Mouse (Mus musculus) WW6 (cell line): ENCODE measurements around the gene Fgfr4.

Experiments used
- DNase-seq: peaks from one replicate; pipeline ENCODE4 v3.0.0-alpha.2; 2013; ENCODE audit warnings: low read depth, low spot score

Gene Fgfr4

DNA sequence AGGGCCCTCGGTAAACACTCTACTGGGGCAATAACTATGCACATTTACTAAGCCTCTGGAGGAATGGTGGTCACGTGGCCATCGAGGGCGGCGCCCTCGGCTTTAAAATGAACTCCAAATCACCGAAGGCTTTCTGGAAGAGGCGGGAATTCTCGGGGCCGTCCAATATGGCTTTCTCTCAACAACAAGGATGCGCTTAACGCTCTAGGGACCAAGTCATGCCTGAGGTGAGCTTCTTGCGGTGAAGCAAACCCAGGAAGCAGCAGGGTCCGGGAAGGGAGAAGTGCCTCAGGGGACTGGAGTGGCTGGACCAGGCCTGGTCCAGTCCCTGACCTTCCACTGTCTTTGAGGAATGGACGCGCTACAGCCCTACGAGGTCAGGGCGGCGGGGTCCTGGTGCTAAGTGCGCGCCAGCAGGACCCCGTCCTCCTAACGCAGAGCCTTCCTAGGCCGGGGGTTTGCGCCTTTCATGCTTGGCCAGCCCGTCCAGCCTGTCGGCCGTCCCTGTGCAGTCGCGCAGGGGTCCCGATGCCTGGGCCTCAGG is 57.3 kb downstream of the Fgfr4 start, which contains the start of gene Nsd1:
TSS of gene Nsd1 (plus strand) at position 134 of the 544 bp plus-strand sequence.
- peak; percentile 40 for DNase-seq

DNA sequence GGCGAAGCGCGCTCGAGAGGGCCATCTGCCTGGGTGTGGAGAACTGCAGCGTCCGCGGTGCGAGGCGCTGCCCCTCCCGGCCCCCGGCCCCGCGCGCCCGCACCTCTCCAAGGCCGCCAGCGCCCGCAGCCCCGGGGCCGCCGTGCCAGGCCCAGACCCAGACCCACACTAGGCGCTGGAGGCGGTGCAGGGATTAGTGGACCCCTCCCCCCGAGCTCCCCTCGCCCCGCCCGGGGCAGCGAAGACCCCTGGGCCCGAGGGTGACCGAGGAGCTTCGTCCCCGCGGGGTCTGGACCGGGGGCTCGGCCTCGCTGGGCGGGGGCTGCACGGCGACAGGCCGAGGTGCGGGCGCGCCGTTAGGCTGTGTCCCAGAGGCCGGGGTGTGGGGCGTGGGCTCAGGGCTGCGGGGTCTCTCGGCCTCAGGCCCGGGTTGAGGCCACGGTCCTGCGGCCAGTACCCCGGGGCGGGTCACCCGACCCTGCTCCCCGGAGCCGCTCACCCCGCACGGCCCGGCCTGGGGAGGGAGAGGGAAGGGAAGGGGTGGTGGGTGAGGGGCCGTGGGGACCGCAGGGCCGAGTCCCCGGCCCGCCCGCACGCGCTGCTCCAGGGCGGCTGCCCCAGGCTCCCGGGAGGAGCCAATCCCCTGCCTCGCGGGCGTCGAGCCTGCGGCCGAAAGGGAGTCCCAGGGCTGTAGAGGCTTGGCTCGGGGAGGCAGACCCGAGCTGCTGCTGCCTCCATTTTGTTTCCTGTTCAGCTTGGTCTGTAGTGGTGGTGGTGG is 57.9 kb downstream of the Fgfr4 start:
- peak; percentile 22 for DNase-seq

DNA sequence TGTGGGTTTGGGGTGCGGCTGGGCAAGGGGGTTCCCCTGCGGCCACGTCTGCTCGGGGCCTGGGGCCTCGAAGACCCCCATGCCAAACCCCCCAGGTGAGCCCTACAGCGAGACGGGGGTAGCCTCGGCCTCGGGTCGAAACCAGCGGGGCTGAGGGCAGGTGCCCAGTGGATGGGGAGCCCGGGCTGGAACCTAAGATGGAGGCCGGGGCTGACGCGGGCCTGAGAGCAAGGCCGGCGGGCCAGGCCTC is 58.5 kb downstream of the Fgfr4 start:
- DNase-seq, result no peak

DNA sequence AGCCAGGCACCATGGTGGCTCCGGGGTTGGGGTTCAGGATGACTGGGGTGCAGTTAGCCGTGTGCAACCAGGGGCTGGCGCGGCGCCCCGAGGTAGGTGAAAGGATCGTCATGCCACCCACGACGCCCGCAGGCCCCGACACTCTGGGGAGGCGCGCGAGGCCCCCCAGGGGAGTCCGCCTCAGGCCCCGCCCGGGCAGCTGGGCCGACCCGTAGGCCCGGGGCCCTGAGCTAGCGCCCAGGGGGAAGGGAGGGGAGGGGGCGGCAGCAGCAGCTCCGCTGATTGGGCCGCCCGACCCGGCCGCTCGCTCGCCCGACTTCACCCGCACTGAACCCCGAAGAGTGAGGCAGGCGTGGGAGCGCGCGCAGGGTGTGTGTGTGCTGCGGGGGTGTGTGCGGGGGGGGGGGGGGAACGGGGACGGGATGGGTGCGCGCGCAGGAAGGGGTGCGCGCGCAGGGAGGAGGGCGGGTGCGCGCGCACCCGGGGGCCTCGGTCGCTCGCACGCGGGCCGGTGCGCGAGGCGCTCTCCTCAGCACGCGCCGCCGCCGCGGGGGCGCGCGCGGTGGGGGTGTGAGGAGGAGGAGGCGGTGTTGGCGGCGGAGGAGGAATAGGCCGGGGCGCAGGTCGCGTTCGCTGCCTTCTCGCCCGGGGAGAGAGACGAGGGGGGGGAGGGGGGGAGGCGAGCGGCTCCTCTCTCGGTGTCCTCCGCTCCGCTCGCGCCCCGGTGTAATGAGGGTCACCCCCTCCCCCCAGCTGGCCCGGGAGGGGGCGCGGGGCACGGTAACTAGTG is 59.0 kb downstream of the Fgfr4 start:
- peak; percentile 70 for DNase-seq

DNA sequence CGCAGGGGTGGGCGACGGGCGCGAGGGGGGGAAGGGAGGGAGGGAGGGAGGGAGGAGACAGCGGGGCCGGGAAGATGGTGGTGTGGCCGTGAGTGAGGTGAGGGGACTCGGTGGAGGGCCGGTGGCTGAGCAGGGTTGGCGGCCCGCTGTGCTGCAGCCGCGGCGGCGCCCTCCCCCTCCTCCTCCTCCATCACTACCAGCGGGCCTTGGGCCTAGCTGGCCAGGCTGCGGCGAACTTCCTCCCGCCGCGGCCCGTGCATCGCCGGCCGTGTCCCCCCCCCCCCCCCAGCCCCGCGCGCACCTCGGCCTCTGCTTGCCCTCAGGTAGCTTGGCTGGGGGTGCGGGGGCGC is 59.5 kb downstream of the Fgfr4 start:
- DNase-seq, result peak; percentile 45

DNA sequence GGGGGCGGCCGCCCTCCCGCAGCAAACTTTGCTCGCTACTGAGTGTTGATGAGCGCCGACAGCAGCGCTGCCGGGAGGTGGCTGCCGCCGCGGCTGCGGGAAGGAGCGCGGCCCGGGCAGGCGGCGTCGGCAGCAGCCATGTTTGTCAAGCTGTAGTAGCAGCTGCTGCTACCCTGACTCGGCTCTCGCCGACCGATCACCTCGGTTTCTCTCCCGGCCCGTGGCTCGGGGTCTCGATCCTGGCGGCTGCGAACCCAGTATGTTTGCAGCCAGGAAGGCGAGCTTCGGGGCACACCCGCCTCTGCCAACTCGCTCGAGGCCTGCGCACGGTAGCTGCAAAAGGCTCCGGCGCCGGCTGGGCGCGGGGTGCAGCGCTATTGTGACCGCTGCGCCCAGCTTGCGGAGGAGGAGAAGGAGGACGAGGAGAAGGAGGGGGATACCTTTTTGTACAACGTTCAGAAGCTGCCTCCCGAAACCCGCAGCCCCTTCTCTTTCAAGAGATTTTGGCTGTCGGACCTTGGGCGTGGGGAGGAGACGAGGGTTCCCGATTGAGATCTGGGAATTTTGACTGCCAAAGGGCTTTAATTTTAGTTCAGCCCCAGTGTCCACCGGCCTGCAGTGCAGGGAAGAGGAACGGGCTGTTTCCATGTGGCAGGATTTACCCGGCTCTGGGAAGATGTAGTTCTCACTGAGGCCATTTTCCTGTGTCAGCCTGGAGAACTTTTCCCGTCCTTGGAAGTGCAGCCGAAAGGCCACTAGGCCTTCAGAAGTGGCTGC is 60.1 kb downstream of the Fgfr4 start:
- DNase-seq, result no peak

DNA sequence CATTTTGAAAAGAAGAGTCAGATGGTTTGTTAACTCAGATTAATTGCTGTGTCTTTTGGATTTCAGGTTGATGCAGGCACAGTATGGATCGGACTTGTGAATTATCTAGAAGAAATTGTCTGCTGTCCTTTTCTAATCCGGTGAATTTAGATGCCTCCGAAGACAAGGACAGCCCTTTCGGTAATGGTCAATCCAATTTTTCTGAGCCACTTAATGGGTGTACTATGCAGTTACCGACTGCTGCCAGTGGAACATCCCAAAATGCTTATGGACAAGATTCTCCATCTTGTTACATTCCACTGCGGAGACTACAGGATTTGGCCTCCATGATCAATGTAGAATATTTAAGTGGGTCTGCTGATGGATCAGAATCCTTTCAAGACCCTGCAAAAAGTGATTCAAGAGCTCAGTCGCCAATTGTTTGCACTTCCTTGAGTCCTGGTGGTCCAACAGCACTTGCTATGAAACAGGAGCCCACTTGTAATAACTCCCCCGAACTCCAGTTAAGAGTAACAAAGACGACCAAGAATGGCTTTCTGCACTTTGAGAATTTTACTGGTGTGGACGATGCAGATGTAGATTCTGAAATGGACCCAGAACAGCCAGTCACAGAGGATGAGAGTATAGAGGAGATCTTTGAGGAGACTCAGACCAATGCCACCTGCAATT is 60.8 kb downstream of the Fgfr4 start:
- no peak for DNase-seq
